Mouse (Mus musculus) midbrain, embryonic 15.5 days (tissue): ENCODE data around the gene Tec. TPM values are rescaled to one million over a fixed set of nuclear protein-coding genes. Genes with fewer than 3 reads are reported as not detected.

ENCODE experiments used
- ATAC-seq: fragments of 200-750 bp; cut with Nextera tagmentation; replicated peaks from 2 replicates; pipeline ENCODE4 v1.8.0; 2017; ENCODE audit warnings: moderate TSS enrichment
- H3K27ac ChIP-seq: fragments of 300-500 bp; sonication (generic); 2 replicates; pipeline ENCODE4 v1.5.1; 2015; ENCODE audit warnings: mild to moderate bottlenecking, inconsistent platforms
- H3K27me3 ChIP-seq: fragments of 300-500 bp; sonication (generic); replicated peaks from 2 replicates; pipeline ENCODE4 v1.6.1; 2015; ENCODE audit warnings: inconsistent platforms
- H3K36me3 ChIP-seq: fragments of 300-500 bp; sonication (generic); replicated peaks from 2 replicates; pipeline ENCODE4 v1.6.1; 2015; ENCODE audit warnings: inconsistent platforms
- H3K4me1 ChIP-seq: fragments of 300-500 bp; sonication (generic); 2 replicates; pipeline ENCODE4 v1.6.1; 2015; ENCODE audit warnings: inconsistent platforms
- H3K4me2 ChIP-seq: fragments of 300-500 bp; sonication (generic); 2 replicates; pipeline ENCODE4 v1.6.1; 2015; ENCODE audit warnings: inconsistent platforms, mild to moderate bottlenecking, moderate library complexity
- H3K4me3 ChIP-seq: fragments of 300-500 bp; sonication (generic); 2 replicates; pipeline ENCODE4 v1.5.1; 2015; ENCODE audit warnings: mild to moderate bottlenecking, inconsistent platforms
- H3K9ac ChIP-seq: fragments of 300-500 bp; sonication (generic); 2 replicates; pipeline ENCODE4 v1.6.1; 2015; ENCODE audit warnings: mild to moderate bottlenecking, inconsistent platforms
- H3K9me3 ChIP-seq: fragments of 300-500 bp; sonication (generic); 2 replicates; pipeline ENCODE4 v1.6.1; 2016; ENCODE audit warnings: inconsistent platforms
- WGBS: fragments of 180-500 bp; shearing (Covaris S2); methylation state at CpG from one replicate; pipeline ENCODE4 v1.1.7; 2015; ENCODE audit warnings: mixed read lengths; 5-methylcytosine and 5-hydroxymethylcytosine counted together
- polyA plus RNA-seq: library from polyadenylated mRNA; unstranded; fragments of >200 nt; fragmentation: Nextera tagmentation; extraction: Ambion mirVana; gene quantifications from 2 replicates; pipeline ENCODE4 v1.2.1, GENCODE M21; 2015

Tec gene
- polyA plus RNA-seq, 1 experiment from 2014 or later: 5.8 TPM

GRCm38 (mm10) chr5:72883706-72884105 is 15.4 kb upstream of the Tec start:
- no peak overlapping the region for H3K27ac ChIP-seq
- no peaks in the 10 kb centered on the region for H3K36me3 ChIP-seq
- no peaks in the 10 kb centered on the region for H3K9me3 ChIP-seq
- H3K4me3 ChIP-seq: no peak overlapping the region
- WGBS: 84% methylated on average over 3 of the region's 3 CpGs
- no peaks in the 10 kb centered on the region for H3K4me1 ChIP-seq
- H3K4me2 ChIP-seq: no peak overlapping the region
- no peaks in the 10 kb centered on the region for H3K27me3 ChIP-seq
- no peak for ATAC-seq
- no peak overlapping the region for H3K9ac ChIP-seq

DNA sequence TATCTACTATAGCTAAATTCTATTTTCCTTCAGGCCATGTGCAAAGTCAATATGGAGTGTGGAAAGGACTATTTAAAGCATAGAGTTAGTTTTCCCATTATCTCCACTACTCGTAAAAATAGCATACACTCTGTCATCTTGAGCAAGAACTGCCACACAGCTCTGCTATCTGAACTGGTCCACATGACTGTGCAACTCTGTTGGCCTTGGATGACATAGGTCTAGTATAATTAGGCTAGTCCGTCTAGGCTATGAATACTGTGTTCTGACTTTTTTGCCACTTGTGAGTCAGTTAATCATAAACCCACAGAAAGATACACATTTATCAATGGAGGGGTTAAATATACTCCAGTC is 14.1 kb upstream of the Tec start:
- no peak overlapping the region for H3K27ac ChIP-seq
- no peaks in the 10 kb centered on the region for H3K9me3 ChIP-seq
- H3K9ac ChIP-seq: no peak overlapping the region
- H3K4me2 ChIP-seq: no peak overlapping the region
- no peak for ATAC-seq
- WGBS: 76% methylated on average over 2 of the region's 2 CpGs
- H3K4me1 ChIP-seq: no peaks in the 10 kb centered on the region
- H3K4me3 ChIP-seq: no peak overlapping the region
- no peaks in the 10 kb centered on the region for H3K36me3 ChIP-seq
- H3K27me3 ChIP-seq: no peaks in the 10 kb centered on the region

- Histone ChIP-seq H3K4me2 (no peak overlapping the region), H3K9me3 (no peaks in the 10 kb centered on the region), H3K36me3 (no peaks in the 10 kb centered on the region), H3K27me3 (no peaks in the 10 kb centered on the region), H3K9ac (no peak overlapping the region), H3K4me3 (no peak overlapping the region), H3K27ac (no peak overlapping the region), H3K4me1 (no peaks in the 10 kb centered on the region)
- no peak for ATAC-seq
- WGBS: 93% methylated on average over 12 of the region's 12 CpGs
Observed at GRCm38 (mm10) chr5:72881748-72882411, 13.6 kb upstream of the Tec start.

DNA sequence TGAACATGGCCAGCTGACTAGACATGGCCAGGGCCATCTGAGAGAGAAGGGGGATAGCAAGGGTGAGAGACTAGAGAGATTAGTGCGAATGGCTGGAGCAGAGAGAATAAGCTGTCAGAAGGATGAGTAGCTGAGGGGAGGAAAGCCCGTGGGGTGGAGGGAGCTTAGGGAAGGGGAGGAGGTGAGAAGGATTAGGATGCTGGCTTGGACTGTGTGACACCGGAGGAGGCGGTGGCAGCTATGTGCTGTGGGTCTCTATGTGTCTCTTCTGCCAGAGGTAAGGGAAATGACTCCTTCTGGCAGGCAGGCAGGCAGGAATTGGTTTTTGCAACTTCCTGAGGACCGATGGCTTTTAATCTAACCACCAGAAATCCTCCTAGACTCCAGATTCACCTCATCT is 11.5 kb upstream of the Tec start:
- ATAC-seq: no peak
- H3K36me3 ChIP-seq: no peaks in the 10 kb centered on the region
- no peaks in the 10 kb centered on the region for H3K27me3 ChIP-seq
- no peak overlapping the region for H3K27ac ChIP-seq
- no peaks in the 10 kb centered on the region for H3K9me3 ChIP-seq
- no peak overlapping the region for H3K4me3 ChIP-seq
- H3K4me1 ChIP-seq: peaks cover 7% of the 10 kb centered on the region
- 21% methylated on average over 5 of the region's 5 CpGs for WGBS
- H3K4me2 ChIP-seq: no peak overlapping the region
- H3K9ac ChIP-seq: no peak overlapping the region

- no peak for ATAC-seq
- H3K9ac ChIP-seq: no peak overlapping the region
- H3K9me3 ChIP-seq: no peaks in the 10 kb centered on the region
- H3K36me3 ChIP-seq: no peaks in the 10 kb centered on the region
- no peak overlapping the region for H3K4me3 ChIP-seq
- H3K27me3 ChIP-seq: peaks cover 19% of the 10 kb centered on the region
- no peak overlapping the region for H3K4me2 ChIP-seq
- H3K27ac ChIP-seq: no peak overlapping the region
- 75% methylated on average over 4 of the region's 4 CpGs for WGBS
- H3K4me1 ChIP-seq: peaks cover 11% of the 10 kb centered on the region
Observed at GRCm38 (mm10) chr5:72871114-72871513, 2.8 kb upstream of the Tec start.

- no peak for ATAC-seq
- WGBS: 70% methylated on average over 14 of the region's 14 CpGs
Observed at GRCm38 (mm10) chr5:72869779-72870608, 1.7 kb upstream of the Tec start.

GRCm38 (mm10) chr5:72867036-72867672 is 1.1 kb downstream of the Tec start:
- no peaks in the 10 kb centered on the region for H3K9me3 ChIP-seq
- no peak overlapping the region for H3K9ac ChIP-seq
- ATAC-seq: no peak
- peaks cover 21% of the 10 kb centered on the region for H3K27me3 ChIP-seq
- 28% methylated on average over 16 of the region's 16 CpGs for WGBS
- no peaks in the 10 kb centered on the region for H3K36me3 ChIP-seq
- H3K4me1 ChIP-seq: peaks cover 9% of the 10 kb centered on the region; the same call in 1 of the 2 replicates
- H3K27ac ChIP-seq: no peak overlapping the region
- peak overlapping the region; percentile 53 for H3K4me3 ChIP-seq
- H3K4me2 ChIP-seq: peak overlapping the region; percentile 88

More at GRCm38 (mm10) chr5:72869779-72870608, 1.7 kb upstream of the Tec start:
- H3K27ac ChIP-seq: no peak overlapping the region
- H3K27me3 ChIP-seq: peaks cover 21% of the 10 kb centered on the region
- no peak overlapping the region for H3K4me2 ChIP-seq
- H3K36me3 ChIP-seq: no peaks in the 10 kb centered on the region
- H3K9me3 ChIP-seq: no peaks in the 10 kb centered on the region
- H3K9ac ChIP-seq: no peak overlapping the region
- peaks cover 9% of the 10 kb centered on the region; the same call in 1 of the 2 replicates for H3K4me1 ChIP-seq
- no peak overlapping the region for H3K4me3 ChIP-seq

- ATAC-seq: no peak
- Histone ChIP-seq H3K9me3 (no peaks in the 10 kb centered on the region), H3K27ac (no peak overlapping the region), H3K4me3 (no peak overlapping the region), H3K4me1 (peaks cover 9% of the 10 kb centered on the region; the same call in 1 of the 2 replicates), H3K36me3 (no peaks in the 10 kb centered on the region), H3K9ac (no peak overlapping the region), H3K4me2 (no peak overlapping the region), H3K27me3 (peaks cover 21% of the 10 kb centered on the region)
- WGBS: 55% methylated on average over 6 of the region's 6 CpGs
Observed at GRCm38 (mm10) chr5:72866260-72866905, 1.9 kb downstream of the Tec start.

DNA sequence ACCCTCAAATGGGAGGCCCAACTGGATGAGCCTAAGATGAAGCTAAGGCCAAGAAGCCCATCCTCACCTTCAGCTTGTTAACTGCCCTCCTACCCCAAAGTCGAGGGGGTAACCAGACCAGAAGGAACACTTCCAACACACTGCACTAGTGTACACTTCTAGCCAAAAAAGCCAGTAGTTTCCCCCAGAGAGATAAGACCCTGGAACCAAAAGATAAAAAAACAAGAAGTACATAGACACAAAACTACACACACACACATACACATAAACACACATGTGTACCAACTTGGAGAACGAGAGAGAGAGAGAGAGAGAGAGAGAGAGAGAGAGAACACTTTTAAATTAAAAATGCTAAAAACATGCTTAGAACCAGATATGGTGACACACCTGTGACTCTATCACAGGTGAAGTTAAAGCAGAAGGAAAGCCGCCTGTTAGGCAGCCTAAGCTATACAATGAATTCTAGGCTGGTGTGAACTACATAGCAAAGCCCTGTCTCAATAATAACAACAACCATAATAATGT is 3.6 kb downstream of the Tec start:
- H3K27me3 ChIP-seq: peaks cover 20% of the 10 kb centered on the region
- no peak overlapping the region for H3K27ac ChIP-seq
- WGBS: 74% methylated on average over 3 of the region's 3 CpGs
- H3K9me3 ChIP-seq: no peaks in the 10 kb centered on the region
- H3K36me3 ChIP-seq: no peaks in the 10 kb centered on the region
- no peak overlapping the region for H3K4me3 ChIP-seq
- no peak overlapping the region for H3K4me2 ChIP-seq
- no peak overlapping the region for H3K9ac ChIP-seq
- no peak for ATAC-seq
- peaks cover 9% of the 10 kb centered on the region; the same call in 1 of the 2 replicates for H3K4me1 ChIP-seq

DNA sequence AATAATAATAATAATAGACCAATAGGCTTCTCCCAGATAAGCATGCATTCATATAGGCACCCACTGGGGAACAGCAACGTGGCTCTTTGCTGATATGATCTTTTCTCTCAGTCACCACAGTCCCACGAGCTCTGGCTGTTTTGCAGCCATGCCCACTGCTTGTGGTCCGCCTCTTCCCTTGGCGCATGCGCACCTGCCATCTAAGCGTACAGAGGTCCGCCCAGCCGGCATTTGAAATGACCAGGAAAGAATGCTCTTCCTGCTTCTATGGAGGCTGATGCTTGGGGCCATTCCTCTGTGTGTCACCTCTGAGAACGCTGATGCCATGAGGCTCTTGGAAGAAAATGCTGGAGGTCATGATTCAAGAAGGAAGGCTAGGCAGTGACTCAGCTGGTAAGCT is 5.1 kb downstream of the Tec start:
- Histone ChIP-seq H3K27ac (no peak overlapping the region), H3K27me3 (peaks cover 16% of the 10 kb centered on the region), H3K36me3 (no peaks in the 10 kb centered on the region), H3K9me3 (no peaks in the 10 kb centered on the region), H3K9ac (no peak overlapping the region), H3K4me2 (no peak overlapping the region), H3K4me3 (no peak overlapping the region), H3K4me1 (peaks cover 9% of the 10 kb centered on the region; the same call in 1 of the 2 replicates)
- ATAC-seq: no peak
- 90% methylated on average over 9 of the region's 9 CpGs for WGBS

DNA sequence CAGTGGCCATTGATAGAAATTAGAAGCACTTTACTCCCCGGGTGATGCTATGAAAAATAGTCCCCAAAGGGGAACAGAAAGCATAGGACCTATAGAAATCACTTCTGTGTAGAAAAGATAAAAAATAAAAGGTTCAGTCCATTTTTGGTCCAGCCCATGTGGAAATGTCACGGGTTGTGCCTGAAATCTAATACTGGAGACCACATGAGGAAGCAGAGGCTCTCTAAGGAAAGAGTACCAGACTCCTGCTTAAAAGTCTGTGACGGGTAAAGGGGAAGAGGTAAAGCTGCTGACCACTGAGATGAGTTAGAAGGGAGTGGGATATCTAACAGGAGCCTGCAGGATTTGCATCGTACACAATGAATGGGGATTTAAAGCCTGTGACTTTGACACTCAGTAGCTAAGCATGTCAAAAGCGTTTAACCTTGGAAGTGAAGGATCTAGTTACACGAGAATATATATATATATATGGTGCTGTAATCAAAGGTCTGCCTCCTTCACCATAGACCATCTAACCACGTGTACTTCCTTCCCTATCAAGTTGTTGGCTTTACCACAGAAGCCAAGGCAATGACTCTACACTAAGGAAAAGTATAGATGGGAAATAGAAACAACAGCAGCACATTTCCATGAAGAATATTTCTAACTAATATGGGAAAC is 6.4 kb downstream of the Tec start:
- Histone ChIP-seq H3K9ac (no peak overlapping the region), H3K9me3 (no peaks in the 10 kb centered on the region), H3K27ac (no peak overlapping the region), H3K36me3 (no peaks in the 10 kb centered on the region), H3K27me3 (peaks cover 7% of the 10 kb centered on the region), H3K4me3 (no peak overlapping the region), H3K4me1 (no peaks in the 10 kb centered on the region), H3K4me2 (no peak overlapping the region)
- 77% methylated on average over 7 of the region's 7 CpGs for WGBS
- no peak for ATAC-seq
